Mouse (Mus musculus) lung, postnatal 4 days (tissue): ENCODE measurements around the gene Dnm3.

ENCODE experiments used
- DNase-seq, 2 experiments: peaks; one replicate each; pipeline ENCODE4 v3.0.0; 2021

The Dnm3 gene

GRCm38 (mm10) chr1:162015247-162015862, 462.5 kb downstream of the Dnm3 start:
- no peak for DNase-seq

DNA sequence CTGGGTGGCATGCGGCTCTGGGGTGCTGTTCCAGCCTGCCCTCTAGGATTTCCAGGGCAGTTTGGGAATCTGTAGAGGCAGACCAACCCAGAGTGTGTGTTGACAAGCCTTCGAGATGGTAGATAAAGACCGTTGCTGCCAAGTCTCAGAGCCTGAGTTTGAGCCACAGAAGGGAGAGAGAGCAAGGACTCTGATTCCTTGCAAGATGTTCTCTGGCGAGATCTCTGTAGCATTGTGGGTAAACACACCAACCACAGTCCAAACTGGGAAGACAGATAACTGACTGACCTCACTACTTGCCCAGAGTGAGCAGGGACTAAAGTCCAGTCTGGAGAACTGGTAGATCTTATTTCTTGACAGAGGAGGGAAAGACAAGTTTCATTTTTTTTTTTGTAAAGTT, 464.3 kb downstream of the Dnm3 start:
- no peak for DNase-seq

DNA sequence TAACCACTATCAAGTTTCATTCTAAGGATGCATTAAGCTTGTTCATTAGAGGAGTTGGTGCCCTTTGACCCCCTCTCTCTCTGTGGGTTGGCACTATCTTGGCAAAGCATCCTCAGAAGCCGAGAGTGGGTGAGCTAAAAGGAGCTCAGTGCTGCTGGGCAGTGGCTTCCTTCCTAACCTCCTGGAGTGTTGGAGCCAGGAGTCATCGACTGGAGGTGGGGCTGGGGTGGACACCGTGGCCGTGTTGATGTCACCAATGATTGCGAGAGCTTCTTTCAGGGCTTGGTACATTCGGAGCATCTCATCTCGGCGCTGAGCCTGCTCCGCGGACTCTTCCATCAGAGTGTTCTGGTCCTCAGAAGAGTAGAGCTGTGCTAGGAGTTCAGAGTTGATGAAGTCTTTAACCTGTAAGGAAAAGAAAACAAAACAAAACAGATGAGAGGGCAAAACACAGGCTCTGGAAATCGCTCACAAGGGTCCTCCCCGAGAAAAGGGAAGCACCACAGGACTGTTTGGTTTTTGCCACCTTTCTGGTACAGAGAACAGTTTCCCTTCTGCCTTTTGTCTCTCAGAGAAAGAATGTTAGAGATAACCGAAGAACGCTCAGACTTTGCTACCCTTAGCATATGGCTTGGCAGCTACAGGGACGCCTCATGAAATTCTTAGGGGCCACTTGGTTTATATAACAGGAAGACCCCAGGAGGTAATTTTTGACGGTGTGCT, 466.1 kb downstream of the Dnm3 start:
- DNase-seq = no peak

GRCm38 (mm10) chr1:162009086-162009485, 468.7 kb downstream of the Dnm3 start:
- no peak for DNase-seq

DNA sequence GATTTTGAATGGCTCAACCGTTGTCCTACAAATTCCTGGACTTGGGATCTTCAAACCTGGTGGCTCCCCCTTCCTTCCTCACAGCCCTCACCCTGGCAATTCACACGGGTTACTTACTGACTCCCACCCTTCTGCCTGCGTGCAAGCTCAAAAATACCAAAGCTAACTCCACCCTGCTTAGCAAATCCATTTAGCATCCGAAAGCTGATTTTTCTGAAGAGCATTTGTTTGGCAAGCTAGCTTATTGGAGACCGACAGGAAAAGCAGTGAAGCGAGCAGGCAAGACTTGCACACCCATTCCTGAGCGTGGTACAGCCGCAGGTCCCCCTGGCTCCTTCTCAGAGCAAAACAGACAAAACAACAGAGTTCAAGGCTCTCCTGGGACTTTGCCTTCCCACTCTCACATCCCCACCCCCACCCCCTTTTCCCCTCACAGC, 469.2 kb downstream of the Dnm3 start:
- no peak for DNase-seq

DNA sequence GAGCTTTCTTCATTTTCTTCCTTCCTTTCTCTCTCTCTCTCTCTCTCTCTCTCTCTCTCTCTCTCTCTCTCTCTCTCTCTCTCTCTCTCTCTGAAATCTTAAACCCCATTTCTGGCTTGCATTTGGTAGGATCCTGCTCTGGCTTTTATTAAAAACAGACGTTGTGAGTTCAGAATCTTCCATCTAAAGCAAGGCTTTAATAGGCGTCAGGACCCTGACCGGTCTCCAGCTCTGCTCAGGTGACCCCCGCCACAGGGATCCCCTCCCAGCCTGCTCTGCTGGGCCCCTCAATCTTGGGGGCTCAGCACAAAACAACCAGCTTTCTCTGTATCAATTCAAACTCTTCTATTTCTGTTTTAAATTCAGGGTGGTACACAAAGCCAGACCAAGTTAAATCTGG, 469.6 kb downstream of the Dnm3 start:
- DNase-seq = no peak

- DNase-seq = no peak
Observed at GRCm38 (mm10) chr1:162006109-162006508, 471.7 kb downstream of the Dnm3 start.

DNA sequence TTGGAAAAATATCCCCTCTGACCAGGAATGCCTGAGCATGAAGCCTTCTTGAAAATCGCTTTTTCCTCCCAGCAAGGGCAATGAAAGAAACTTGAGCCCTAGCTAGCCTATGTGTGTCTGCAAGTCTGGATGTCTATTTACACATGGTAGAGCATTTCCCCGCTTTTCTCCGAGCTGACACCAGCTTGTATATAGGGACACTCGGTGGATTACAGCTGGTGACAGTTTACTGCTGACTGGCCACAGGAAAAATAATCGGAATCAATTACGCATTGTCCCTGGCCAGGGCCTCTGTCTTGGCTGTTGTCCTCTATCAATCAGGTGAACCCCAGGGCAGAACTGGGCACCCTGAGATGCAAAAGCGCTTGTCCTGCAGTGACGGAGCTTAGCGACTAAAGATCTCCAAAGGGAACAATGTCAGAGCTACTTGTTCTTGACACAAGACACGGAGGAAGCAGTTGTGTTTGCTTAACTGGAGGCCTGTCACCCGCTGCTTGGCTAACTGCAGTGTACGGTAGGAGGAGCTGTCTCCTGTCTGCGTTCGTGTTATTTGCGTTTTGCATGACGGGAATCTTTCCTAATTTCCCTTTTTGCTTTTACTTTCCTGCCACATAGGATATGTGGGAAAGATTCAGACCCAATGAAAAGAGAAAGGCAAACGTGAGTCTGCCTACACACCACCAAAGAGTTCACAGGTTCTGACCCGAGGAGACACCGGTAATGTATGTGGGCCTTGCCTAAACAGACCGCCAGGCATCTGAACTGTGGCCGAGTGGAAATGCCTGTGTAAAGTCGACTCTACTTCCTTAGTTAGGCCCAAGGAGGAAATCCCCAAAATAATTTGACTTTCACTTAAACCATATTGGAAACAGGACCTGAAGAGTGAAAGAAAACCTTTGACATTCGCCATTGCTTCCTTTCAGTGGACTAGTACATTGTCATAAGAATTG, 472.7 kb downstream of the Dnm3 start:
- peak; percentile 80 to 81 for DNase-seq

- no peak for DNase-seq
Observed at GRCm38 (mm10) chr1:162004518-162004780, 473.4 kb downstream of the Dnm3 start.

GRCm38 (mm10) chr1:162003729-162004517, 473.9 kb downstream of the Dnm3 start:
- DNase-seq = peak; percentile 34 to 42

DNA sequence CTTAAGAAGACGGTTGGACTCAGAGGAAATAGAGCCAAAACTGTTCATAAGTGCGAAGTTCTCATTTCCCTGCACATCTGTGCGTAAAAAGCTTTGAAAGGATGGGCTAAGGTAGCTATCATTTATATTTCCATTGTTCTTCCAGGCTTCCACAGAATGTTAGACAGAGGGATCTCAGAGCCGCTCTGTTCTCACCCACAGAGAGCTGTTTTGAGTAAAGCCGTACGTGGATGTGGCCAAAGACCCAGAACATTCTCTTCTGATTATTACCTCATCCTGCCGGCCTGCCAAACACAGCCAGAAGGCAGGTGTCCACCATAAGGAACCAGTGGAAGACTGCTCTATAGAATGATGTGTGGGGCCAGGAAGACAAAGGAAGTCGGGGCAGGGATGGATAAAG, 476.5 kb downstream of the Dnm3 start:
- DNase-seq = no peak

DNA sequence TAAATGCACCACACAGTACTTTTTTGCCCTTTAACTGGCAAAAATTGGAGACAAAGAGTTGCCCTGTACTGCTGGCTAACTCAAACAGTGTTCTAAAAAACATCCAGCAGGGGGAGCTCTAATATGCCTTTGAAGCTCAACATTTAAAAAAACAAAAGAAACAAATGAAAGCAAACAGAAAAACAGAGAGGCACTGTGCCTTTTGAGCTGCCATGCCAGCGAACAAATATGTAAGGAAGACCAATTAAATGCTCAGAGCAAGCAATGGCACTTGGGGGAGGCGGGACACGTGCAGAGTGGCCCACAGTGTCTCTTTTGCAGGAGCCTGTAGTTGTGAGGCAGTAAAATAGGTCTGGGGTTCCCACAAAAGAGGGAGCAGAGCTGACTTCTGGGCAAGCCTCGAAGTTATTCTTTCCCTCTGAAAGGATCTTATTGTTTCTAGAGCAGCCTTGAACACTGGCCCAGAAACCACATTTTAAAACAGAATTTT, 477.9 kb downstream of the Dnm3 start:
- DNase-seq = peak; percentile 44 to 54

- DNase-seq = no peak
Observed at GRCm38 (mm10) chr1:161999338-161999737, 478.5 kb downstream of the Dnm3 start.

- DNase-seq = no peak
Observed at GRCm38 (mm10) chr1:161998781-161999180, 479.1 kb downstream of the Dnm3 start.

DNA sequence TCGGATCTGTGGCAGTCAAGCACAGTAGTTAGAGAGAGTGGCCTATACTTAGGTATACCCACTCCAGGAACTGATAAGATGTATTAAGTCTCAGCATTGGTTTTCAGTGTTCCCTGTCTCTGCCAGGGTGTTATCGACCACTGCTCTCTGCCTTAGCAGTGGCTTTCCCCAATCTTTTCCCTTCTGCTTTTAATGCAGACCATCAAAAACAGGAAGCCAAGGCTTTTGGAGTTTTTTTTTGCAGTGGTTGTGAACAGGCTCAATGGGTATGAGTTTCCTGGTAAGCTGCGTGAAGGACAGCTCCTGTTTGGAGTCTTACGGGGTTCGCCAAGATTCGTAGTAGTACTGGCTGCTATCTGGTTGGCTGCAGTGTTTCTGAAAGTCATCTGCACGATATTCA, 485.4 kb downstream of the Dnm3 start:
- DNase-seq = no peak

DNA sequence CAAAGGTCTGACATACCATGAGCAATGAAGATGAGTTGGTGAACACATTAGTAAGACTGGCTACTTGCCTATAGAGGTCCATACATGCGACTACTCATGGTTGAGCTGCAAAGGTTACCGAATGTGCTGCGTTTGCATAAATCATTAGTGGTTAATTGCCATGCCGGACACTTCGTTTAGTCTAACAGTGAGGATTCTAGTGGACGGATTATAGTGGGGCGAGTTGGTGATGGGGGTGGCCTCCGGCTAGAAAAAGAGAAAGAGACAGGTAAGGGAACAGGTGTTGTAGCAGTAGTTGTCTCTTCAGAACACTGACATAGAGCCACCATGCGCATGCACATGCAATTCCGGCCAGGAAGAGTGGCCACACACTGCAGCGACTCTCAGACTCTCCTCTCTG, 486.0 kb downstream of the Dnm3 start:
- DNase-seq = no peak

- no peak for DNase-seq
Observed at GRCm38 (mm10) chr1:161990684-161991578, 486.9 kb downstream of the Dnm3 start.

GRCm38 (mm10) chr1:161983979-161984566, 493.8 kb downstream of the Dnm3 start:
- DNase-seq = no peak

DNA sequence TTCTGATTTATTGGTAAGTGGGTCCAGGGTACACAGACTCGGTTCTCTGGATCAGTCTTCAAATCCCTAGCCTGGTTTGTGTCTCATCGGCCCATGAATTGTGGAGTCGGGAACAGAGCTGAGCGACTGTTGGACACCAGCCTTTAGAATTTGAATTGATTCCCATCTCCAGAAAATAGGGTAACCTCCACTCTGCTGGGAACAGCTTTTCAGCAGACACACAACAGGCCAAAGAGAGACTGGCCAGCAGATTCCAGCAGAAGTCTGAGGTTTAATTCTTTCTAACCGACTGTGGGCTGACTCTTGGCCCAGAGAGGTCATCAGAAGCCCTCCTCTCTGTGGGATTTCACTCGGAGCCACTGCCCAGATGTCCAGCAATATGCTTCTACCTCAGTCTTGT, 494.4 kb downstream of the Dnm3 start:
- no peak for DNase-seq

DNA sequence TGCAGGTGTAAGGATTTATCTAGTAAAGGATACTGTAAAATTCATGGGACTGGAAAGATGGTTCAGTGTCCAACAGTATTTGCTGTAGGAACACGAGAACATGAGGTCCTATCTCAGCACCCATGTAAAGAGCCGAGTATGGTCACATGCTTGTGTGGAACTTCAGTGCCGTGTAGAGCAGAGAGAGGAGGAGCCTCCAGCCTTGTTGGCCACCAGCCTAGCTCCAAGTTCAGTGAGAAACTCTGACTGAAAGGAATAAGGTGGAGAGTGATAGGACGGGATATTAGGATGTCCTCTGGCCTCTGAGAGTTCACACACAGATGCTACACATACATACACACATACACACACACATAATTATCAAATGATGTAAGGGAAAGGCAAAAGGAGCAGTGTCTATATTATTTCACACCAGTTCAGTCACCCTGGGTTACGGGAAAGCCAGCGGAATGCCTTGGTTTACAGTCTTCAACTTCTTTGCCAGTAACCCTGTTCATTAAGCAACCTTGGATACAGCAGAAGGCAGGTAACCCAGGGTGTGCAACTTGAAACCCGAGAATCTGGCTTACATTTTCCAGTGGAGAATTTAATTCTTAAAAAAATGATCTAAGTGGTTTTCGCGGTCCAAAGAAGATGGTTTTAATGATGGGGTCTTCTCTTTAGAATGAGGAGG, 497.1 kb downstream of the Dnm3 start:
- DNase-seq = no peak

DNA sequence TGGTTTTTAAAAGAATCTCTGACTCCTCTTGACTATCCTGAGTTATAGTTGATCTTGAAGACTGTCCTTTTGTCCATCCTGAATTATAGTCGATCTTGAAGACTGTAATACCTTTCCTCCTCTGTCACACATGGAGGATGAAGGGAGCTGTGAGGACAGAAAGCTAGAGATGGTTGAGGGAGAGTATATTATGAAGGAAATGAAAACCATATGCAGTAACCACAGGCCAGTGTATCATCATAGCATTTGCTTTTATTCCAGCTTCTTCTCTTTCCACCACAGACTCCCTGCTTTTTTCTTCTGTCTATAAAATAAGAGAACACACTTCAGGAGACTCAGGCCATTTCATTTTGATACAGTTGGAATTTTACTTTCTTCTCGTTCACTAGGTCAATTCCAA, 497.8 kb downstream of the Dnm3 start:
- no peak for DNase-seq
